Mouse (Mus musculus) limb, embryonic 13.5 days (tissue): ENCODE measurements around the gene Lrrc1. TPM values are rescaled to one million over a fixed set of nuclear protein-coding genes. Genes with fewer than 3 reads are reported as not detected.

Experiments used
- ATAC-seq: fragments of 200-750 bp; cut with Nextera tagmentation; 2 replicates; pipeline ENCODE4 v1.8.0; 2017; ENCODE audit warnings: low read depth, moderate number of reproducible peaks, moderate TSS enrichment; ENCODE audit not compliant: low FRiP score
- H3K27ac ChIP-seq: fragments of 300-500 bp; sonication (generic); 2 replicates; pipeline ENCODE4 v1.5.1; 2015; ENCODE audit warnings: inconsistent platforms, mild to moderate bottlenecking, moderate library complexity
- H3K27me3 ChIP-seq: fragments of 300-500 bp; sonication (generic); 2 replicates; pipeline ENCODE4 v1.6.1; 2015; ENCODE audit warnings: mild to moderate bottlenecking, inconsistent platforms
- H3K36me3 ChIP-seq: fragments of 300-500 bp; sonication (generic); 2 replicates; pipeline ENCODE4 v1.6.1; 2015; ENCODE audit warnings: inconsistent platforms, mild to moderate bottlenecking, moderate library complexity
- H3K4me1 ChIP-seq: fragments of 300-500 bp; sonication (generic); 2 replicates; pipeline ENCODE4 v1.6.1; 2015; ENCODE audit warnings: inconsistent platforms
- H3K4me2 ChIP-seq: fragments of 300-500 bp; sonication (generic); replicated peaks from 2 replicates; pipeline ENCODE4 v1.6.1; 2015; ENCODE audit warnings: inconsistent platforms, mild to moderate bottlenecking, moderate library complexity
- H3K4me3 ChIP-seq: fragments of 300-500 bp; sonication (generic); 2 replicates; pipeline ENCODE4 v1.5.1; 2015; ENCODE audit warnings: moderate library complexity, mild to moderate bottlenecking, inconsistent platforms
- H3K9ac ChIP-seq: fragments of 300-500 bp; sonication (generic); 2 replicates; pipeline ENCODE4 v1.6.1; 2015; ENCODE audit warnings: mild to moderate bottlenecking, inconsistent platforms
- H3K9me3 ChIP-seq: fragments of 300-500 bp; sonication (generic); 2 replicates; pipeline ENCODE4 v1.6.1; 2016; ENCODE audit warnings: inconsistent platforms
- WGBS: fragments of 180-500 bp; shearing (Covaris S2); methylation state at CpG from one replicate; pipeline ENCODE4 v1.1.7; 2015; 5-methylcytosine and 5-hydroxymethylcytosine counted together
- microRNA-seq: library from miRNA; unstranded; fragments of <30 nt; microRNA quantifications from one replicate; pipeline ENCODE4, GENCODE M21; 2016
- polyA plus RNA-seq: library from polyadenylated mRNA; unstranded; fragments of >200 nt; fragmentation: Nextera tagmentation; extraction: Ambion mirVana; gene quantifications from 2 replicates; pipeline ENCODE4 v1.2.1, GENCODE M21; 2015

Gene Lrrc1
- polyA plus RNA-seq, 1 experiment from 2014 or later: 12.2 TPM

- H3K4me2 ChIP-seq: no peak overlapping the region
- H3K27me3 ChIP-seq: 0 out of 2 replicates have a peak, but pooled peaks cover 2% of the 10 kb centered on the region
- H3K9me3 ChIP-seq: no peaks in the 10 kb centered on the region
- peaks cover 17% of the 10 kb centered on the region for H3K4me1 ChIP-seq
- no peak for ATAC-seq
- H3K27ac ChIP-seq: no peak overlapping the region
- no peaks in the 10 kb centered on the region for H3K36me3 ChIP-seq
- no peak overlapping the region for H3K9ac ChIP-seq
- no peak overlapping the region for H3K4me3 ChIP-seq
- WGBS: 85% methylated on average over 9 of the region's 9 CpGs
These were observed 160.0 kb downstream of the Lrrc1 start for GRCm38 (mm10) chr9:77384651-77385050.

DNA sequence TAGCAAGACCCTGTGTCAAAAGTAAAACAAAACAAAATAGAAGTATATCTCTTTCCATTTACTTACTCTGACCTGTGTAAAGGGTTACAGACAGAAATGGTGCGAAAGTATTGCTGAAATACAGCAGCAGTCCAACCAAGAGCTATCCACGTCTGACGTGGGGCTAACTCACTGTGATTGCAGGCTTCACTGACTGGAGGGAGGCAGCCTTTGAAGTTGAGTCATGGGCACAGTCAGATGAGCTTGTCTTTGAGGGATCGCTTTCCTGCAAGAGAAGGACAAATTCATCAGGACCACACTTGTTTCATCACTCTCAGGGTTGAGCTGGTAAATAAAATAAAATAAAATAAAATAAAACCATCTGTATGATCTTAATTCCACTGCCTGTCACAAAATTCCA is 160.7 kb downstream of the Lrrc1 start:
- ATAC-seq: no peak
- Histone ChIP-seq H3K27me3 (0 out of 2 replicates have a peak, but pooled peaks cover 2% of the 10 kb centered on the region), H3K27ac (no peak overlapping the region), H3K4me1 (peaks cover 17% of the 10 kb centered on the region), H3K36me3 (no peaks in the 10 kb centered on the region), H3K9me3 (no peaks in the 10 kb centered on the region), H3K4me3 (no peak overlapping the region), H3K4me2 (no peak overlapping the region), H3K9ac (no peak overlapping the region)
- WGBS: 61% methylated on average over 4 of the region's 4 CpGs

DNA sequence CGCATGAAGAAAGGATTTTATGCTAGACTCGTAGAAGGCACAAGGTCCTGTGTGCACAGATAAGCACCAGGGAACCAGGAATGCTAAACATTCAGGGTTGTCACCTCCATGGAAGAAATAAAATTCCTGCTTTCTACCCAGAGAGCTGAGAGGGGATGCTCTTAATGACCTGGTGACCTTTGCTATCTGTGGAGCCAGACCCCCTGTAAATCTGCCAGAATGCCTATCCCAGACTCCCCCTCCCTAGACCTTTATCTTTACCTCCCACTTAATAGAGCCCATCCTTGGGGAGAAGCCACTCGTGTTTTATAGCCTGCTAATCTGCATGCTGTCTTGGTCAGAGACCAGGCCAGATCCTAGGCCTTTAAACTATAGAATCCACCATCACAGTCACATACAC is 162.2 kb downstream of the Lrrc1 start:
- ATAC-seq: no peak

DNA sequence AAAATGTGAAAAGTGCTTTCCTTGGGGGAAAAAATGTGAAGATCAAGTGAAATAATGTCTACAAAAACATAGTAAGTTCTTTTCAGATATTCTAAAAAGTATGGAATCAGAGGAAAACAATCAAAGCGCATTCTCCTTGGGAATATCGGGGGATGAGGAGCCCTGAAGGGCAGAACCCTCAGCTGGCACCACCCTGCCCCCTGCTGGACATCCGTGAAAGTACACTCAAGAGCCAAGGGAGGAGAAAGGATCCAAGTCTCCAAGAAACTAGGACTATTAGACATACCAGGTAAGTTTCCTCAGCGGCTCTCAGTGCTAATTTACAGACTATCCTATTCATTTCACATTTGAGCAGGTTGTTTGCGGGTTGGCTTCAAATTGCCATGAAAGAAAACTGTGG is 163.1 kb downstream of the Lrrc1 start:
- H3K27ac ChIP-seq: no peak overlapping the region
- H3K9ac ChIP-seq: no peak overlapping the region
- peaks cover 17% of the 10 kb centered on the region for H3K4me1 ChIP-seq
- 18% methylated on average over 5 of the region's 5 CpGs for WGBS
- H3K9me3 ChIP-seq: no peaks in the 10 kb centered on the region
- no peak overlapping the region for H3K4me2 ChIP-seq
- 0 out of 2 replicates have a peak, but pooled peaks cover 2% of the 10 kb centered on the region for H3K27me3 ChIP-seq
- no peak overlapping the region for H3K4me3 ChIP-seq
- H3K36me3 ChIP-seq: no peaks in the 10 kb centered on the region
- no peak for ATAC-seq

More for the DNA sequence above, 162.2 kb downstream of the Lrrc1 start:
- H3K36me3 ChIP-seq: no peaks in the 10 kb centered on the region
- H3K9me3 ChIP-seq: no peaks in the 10 kb centered on the region
- no peak overlapping the region for H3K9ac ChIP-seq
- H3K4me2 ChIP-seq: no peak overlapping the region
- 27% methylated on average over 3 of the region's 3 CpGs for WGBS
- H3K27me3 ChIP-seq: 0 out of 2 replicates have a peak, but pooled peaks cover 2% of the 10 kb centered on the region
- H3K4me3 ChIP-seq: no peak overlapping the region
- H3K4me1 ChIP-seq: peaks cover 17% of the 10 kb centered on the region
- H3K27ac ChIP-seq: no peak overlapping the region

Small RNA genes within 50 kb of the gene (microRNA-seq; reads per million reads assigned to microRNA genes)
- gene Gm25250: not detected

Other genes with a start within 250 kb of the Lrrc1 start
- gene Mlip, start 191.9 kb downstream of the Lrrc1 start, polyA plus RNA-seq: 0.86 and 0.88 TPM in 2 replicates
- gene Klhl31, start 91.6 kb upstream of the Lrrc1 start, polyA plus RNA-seq: 8.9 and 10.3 TPM in 2 replicates
- gene Gclc, start 209.7 kb upstream of the Lrrc1 start, polyA plus RNA-seq: 11.0 and 11.4 TPM in 2 replicates